Mouse (Mus musculus): ENCODE data around the gene Ndn. TPM values are rescaled to one million over a fixed set of nuclear protein-coding genes. Genes with fewer than 3 reads are reported as not detected.

Gene Ndn
- polyA plus RNA-seq, 1 experiment = 117 TPM

- no peak overlapping the region for H3K27ac ChIP-seq (ENCODE audit: insufficient read depth, low read length)
- H3K4me3 ChIP-seq (ENCODE audit: insufficient read depth, low read length) = no peak overlapping the region
These were observed 20.4 kb downstream of the Ndn start for GRCm38 (mm10) chr7:62366730-62367129.

GRCm38 (mm10) chr7:62375658-62376057 lies 29.3 kb downstream of the Ndn start:
- no peak overlapping the region; the same call in 1 of the 2 replicates for H3K4me3 ChIP-seq (ENCODE audit: insufficient read depth, low read length)

More at GRCm38 (mm10) chr7:62366730-62367129, 20.4 kb downstream of the Ndn start:
- no peaks in the 10 kb centered on the region for H3K4me1 ChIP-seq (ENCODE audit: control insufficient read depth, insufficient read depth, low read length)
- TF ChIP-seq CTCF (IDR thresholded peaks at IDR 0.05; ENCODE audit: extremely low read depth, insufficient read depth, low read length) (no peak), POLR2A (IDR thresholded peaks at IDR 0.05; ENCODE audit: extremely low read depth, insufficient read depth, low read length) (no peak)

GRCm38 (mm10) chr7:62376510-62377304 lies 30.3 kb downstream of the Ndn start, which contains the start of gene Magel2:
Gene Magel2, plus strand, starts transcription at chr7:62377010.
- H3K4me3 ChIP-seq (ENCODE audit: insufficient read depth, low read length) = peak within 1 kb of the TSS; percentile 47
- no peak for TF ChIP-seq CTCF (IDR thresholded peaks at IDR 0.05; ENCODE audit: extremely low read depth, insufficient read depth, low read length)
- 0 out of 2 replicates have a peak, but pooled peaks have one; percentile 46 for TF ChIP-seq POLR2A (IDR thresholded peaks at IDR 0.05; ENCODE audit: extremely low read depth, insufficient read depth, low read length)
- no peaks in the 10 kb centered on the region for H3K4me1 ChIP-seq (ENCODE audit: control insufficient read depth, insufficient read depth, low read length)
- no peak within 1 kb of the TSS for H3K27ac ChIP-seq (ENCODE audit: insufficient read depth, low read length)

More at GRCm38 (mm10) chr7:62375658-62376057, 29.3 kb downstream of the Ndn start:
- no peak for TF ChIP-seq POLR2A (IDR thresholded peaks at IDR 0.05; ENCODE audit: extremely low read depth, insufficient read depth, low read length)
- TF ChIP-seq CTCF (IDR thresholded peaks at IDR 0.05; ENCODE audit: extremely low read depth, insufficient read depth, low read length) = 0 out of 2 replicates have a peak, but pooled peaks have one; percentile 10
- no peaks in the 10 kb centered on the region for H3K4me1 ChIP-seq (ENCODE audit: control insufficient read depth, insufficient read depth, low read length)
- H3K27ac ChIP-seq (ENCODE audit: insufficient read depth, low read length) = no peak overlapping the region

- Histone ChIP-seq H3K4me1 (ENCODE audit: control insufficient read depth, insufficient read depth, low read length) (no peaks in the 10 kb centered on the region), H3K27ac (ENCODE audit: insufficient read depth, low read length) (no peak overlapping the region), H3K4me3 (ENCODE audit: insufficient read depth, low read length) (peak overlapping the region; percentile 47)
- no peak for TF ChIP-seq CTCF (IDR thresholded peaks at IDR 0.05; ENCODE audit: extremely low read depth, insufficient read depth, low read length)
- TF ChIP-seq POLR2A (IDR thresholded peaks at IDR 0.05; ENCODE audit: extremely low read depth, insufficient read depth, low read length) = no peak
These were observed 30.9 kb downstream of the Ndn start for GRCm38 (mm10) chr7:62377313-62377712.

- Histone ChIP-seq H3K4me1 (ENCODE audit: control insufficient read depth, insufficient read depth, low read length) (no peaks in the 10 kb centered on the region), H3K27ac (ENCODE audit: insufficient read depth, low read length) (no peak overlapping the region), H3K4me3 (ENCODE audit: insufficient read depth, low read length) (no peak overlapping the region)
These were observed 32.2 kb downstream of the Ndn start for GRCm38 (mm10) chr7:62378529-62378928.

GRCm38 (mm10) chr7:62382391-62382790 lies 36.0 kb downstream of the Ndn start:
- Histone ChIP-seq H3K27ac (ENCODE audit: insufficient read depth, low read length) (no peak overlapping the region), H3K4me1 (ENCODE audit: control insufficient read depth, insufficient read depth, low read length) (no peaks in the 10 kb centered on the region), H3K4me3 (ENCODE audit: insufficient read depth, low read length) (no peak overlapping the region)
- TF ChIP-seq CTCF (IDR thresholded peaks at IDR 0.05; ENCODE audit: extremely low read depth, insufficient read depth, low read length) (peak; percentile 62), POLR2A (IDR thresholded peaks at IDR 0.05; ENCODE audit: extremely low read depth, insufficient read depth, low read length) (no peak)

More at GRCm38 (mm10) chr7:62378529-62378928, 32.2 kb downstream of the Ndn start:
- TF ChIP-seq CTCF (IDR thresholded peaks at IDR 0.05; ENCODE audit: extremely low read depth, insufficient read depth, low read length) (no peak), POLR2A (IDR thresholded peaks at IDR 0.05; ENCODE audit: extremely low read depth, insufficient read depth, low read length) (no peak)

- TF ChIP-seq POLR2A (IDR thresholded peaks at IDR 0.05; ENCODE audit: extremely low read depth, insufficient read depth, low read length) (no peak), CTCF (IDR thresholded peaks at IDR 0.05; ENCODE audit: extremely low read depth, insufficient read depth, low read length) (no peak)
- H3K4me1 ChIP-seq (ENCODE audit: control insufficient read depth, insufficient read depth, low read length) = no peaks in the 10 kb centered on the region
- H3K27ac ChIP-seq (ENCODE audit: insufficient read depth, low read length) = no peak overlapping the region
- H3K4me3 ChIP-seq (ENCODE audit: insufficient read depth, low read length) = no peak overlapping the region
These were observed 41.9 kb downstream of the Ndn start for GRCm38 (mm10) chr7:62388291-62388690.

- no peak for TF ChIP-seq CTCF (IDR thresholded peaks at IDR 0.05; ENCODE audit: extremely low read depth, insufficient read depth, low read length)
- no peak for TF ChIP-seq POLR2A (IDR thresholded peaks at IDR 0.05; ENCODE audit: extremely low read depth, insufficient read depth, low read length)
- no peaks in the 10 kb centered on the region for H3K4me1 ChIP-seq (ENCODE audit: control insufficient read depth, insufficient read depth, low read length)
- no peak overlapping the region for H3K27ac ChIP-seq (ENCODE audit: insufficient read depth, low read length)
- no peak overlapping the region for H3K4me3 ChIP-seq (ENCODE audit: insufficient read depth, low read length)
These were observed 45.8 kb downstream of the Ndn start for GRCm38 (mm10) chr7:62392202-62392601.

Other genes starting within 250 kb of the Ndn start
- gene Magel2, start 30.4 kb downstream of the Ndn start, polyA plus RNA-seq (2012; rRNA removed) = 0.52 and 0.57 TPM in 2 replicates
- gene Mkrn3, start 73.6 kb downstream of the Ndn start, polyA plus RNA-seq (2012; rRNA removed) = 1.5 and 1.8 TPM in 2 replicates
- 0.15 TPM in 2 replicates for gene Peg12, start 117.9 kb downstream of the Ndn start, polyA plus RNA-seq (2012; rRNA removed)

Measured in cortical plate, adult 2 months (tissue).